Mouse (Mus musculus) testis, adult 2 months (tissue): ENCODE results near the gene E130308A19Rik. TPM values are rescaled to one million over a fixed set of nuclear protein-coding genes. Genes with fewer than 3 reads are reported as not detected.

Experiments
- H3K27ac ChIP-seq: fragments of 200-500 bp; 2 replicates; pipeline ENCODE4 v1.5.1; 2012; ENCODE audit warnings: low read depth, low read length; ENCODE audit not compliant: control insufficient read depth, insufficient read depth
- H3K27me3 ChIP-seq: fragments of 200-500 bp; 2 replicates; pipeline ENCODE4 v1.6.1; 2012; ENCODE audit warnings: mild to moderate bottlenecking, low read length, moderate library complexity; ENCODE audit not compliant: control insufficient read depth, insufficient read depth
- H3K36me3 ChIP-seq: fragments of 200-500 bp; 2 replicates; pipeline ENCODE4 v1.6.1; 2012; ENCODE audit warnings: mild to moderate bottlenecking, low read length; ENCODE audit not compliant: control insufficient read depth, insufficient read depth
- H3K4me1 ChIP-seq: fragments of 200-500 bp; 2 replicates; pipeline ENCODE4 v1.6.1; 2012; ENCODE audit warnings: low read length; ENCODE audit not compliant: control insufficient read depth, insufficient read depth
- H3K4me3 ChIP-seq: fragments of 200-500 bp; 2 replicates; pipeline ENCODE4 v1.5.1; 2012; ENCODE audit warnings: low read depth, mild to moderate bottlenecking, low read length, moderate library complexity, mixed read lengths; ENCODE audit not compliant: control insufficient read depth
- CTCF ChIP-seq: fragments of 200-500 bp; IDR thresholded peaks from 2 replicates; pipeline ENCODE4 v1.5.1; 2012; ENCODE audit warnings: low read depth, mild to moderate bottlenecking, inconsistent platforms, low read length, moderate library complexity; ENCODE audit not compliant: control insufficient read depth, insufficient read depth, insufficient replicate concordance
- POLR2A ChIP-seq: fragments of 200-500 bp; IDR thresholded peaks from 2 replicates; pipeline ENCODE4 v1.6.1; 2012; ENCODE audit warnings: low read depth, mild to moderate bottlenecking, inconsistent platforms, low read length, moderate library complexity; ENCODE audit not compliant: control insufficient read depth
- polyA plus RNA-seq: library from polyadenylated mRNA; depleted of rRNA; stranded (reverse); fragments of >200 nt; gene quantifications from 2 replicates; pipeline ENCODE4 v1.2.3, GENCODE M21; 2012

Gene E130308A19Rik
- polyA plus RNA-seq, 1 experiment, result 6.7 TPM

GRCm38 (mm10) chr4:59587872-59588226, 38.2 kb upstream of the E130308A19Rik start:
- Histone ChIP-seq H3K27ac (no peak overlapping the region), H3K4me1 (no peaks in the 10 kb centered on the region), H3K27me3 (no peaks in the 10 kb centered on the region), H3K4me3 (no peak overlapping the region), H3K36me3 (no peaks in the 10 kb centered on the region)
- TF ChIP-seq POLR2A (no peak), CTCF (no peak)

- Histone ChIP-seq H3K27ac (no peak overlapping the region), H3K27me3 (no peaks in the 10 kb centered on the region), H3K36me3 (no peaks in the 10 kb centered on the region), H3K4me1 (no peaks in the 10 kb centered on the region), H3K4me3 (no peak overlapping the region)
- TF ChIP-seq POLR2A, result no peak
- TF ChIP-seq CTCF, result no peak
These were observed 31.4 kb upstream of the E130308A19Rik start for GRCm38 (mm10) chr4:59594614-59595013.

GRCm38 (mm10) chr4:59596556-59596955, 29.5 kb upstream of the E130308A19Rik start:
- no peak overlapping the region for H3K27ac ChIP-seq
- no peaks in the 10 kb centered on the region for H3K36me3 ChIP-seq
- no peaks in the 10 kb centered on the region for H3K4me1 ChIP-seq
- TF ChIP-seq CTCF (no peak), POLR2A (no peak)
- no peak overlapping the region for H3K4me3 ChIP-seq
- H3K27me3 ChIP-seq, result no peaks in the 10 kb centered on the region

- Histone ChIP-seq H3K27ac (no peak overlapping the region), H3K27me3 (no peaks in the 10 kb centered on the region), H3K4me3 (no peak overlapping the region), H3K4me1 (no peaks in the 10 kb centered on the region), H3K36me3 (no peaks in the 10 kb centered on the region)
- TF ChIP-seq CTCF, result no peak
- no peak for TF ChIP-seq POLR2A
These were observed 23.3 kb upstream of the E130308A19Rik start for GRCm38 (mm10) chr4:59602704-59603103.

GRCm38 (mm10) chr4:59604892-59605291, 21.1 kb upstream of the E130308A19Rik start:
- TF ChIP-seq POLR2A (no peak), CTCF (no peak)
- Histone ChIP-seq H3K36me3 (no peaks in the 10 kb centered on the region), H3K27ac (no peak overlapping the region), H3K4me1 (no peaks in the 10 kb centered on the region), H3K27me3 (no peaks in the 10 kb centered on the region), H3K4me3 (no peak overlapping the region)

- TF ChIP-seq CTCF (no peak), POLR2A (no peak)
- Histone ChIP-seq H3K4me3 (no peak overlapping the region), H3K4me1 (no peaks in the 10 kb centered on the region), H3K27ac (no peak overlapping the region), H3K36me3 (no peaks in the 10 kb centered on the region), H3K27me3 (no peaks in the 10 kb centered on the region)
These were observed 20.5 kb upstream of the E130308A19Rik start for GRCm38 (mm10) chr4:59605501-59605900.

GRCm38 (mm10) chr4:59610411-59610810, 15.6 kb upstream of the E130308A19Rik start:
- Histone ChIP-seq H3K36me3 (no peaks in the 10 kb centered on the region), H3K4me3 (no peak overlapping the region), H3K27ac (no peak overlapping the region), H3K4me1 (no peaks in the 10 kb centered on the region), H3K27me3 (no peaks in the 10 kb centered on the region)
- TF ChIP-seq POLR2A (no peak), CTCF (no peak)

GRCm38 (mm10) chr4:59614986-59615385, 11.0 kb upstream of the E130308A19Rik start:
- no peaks in the 10 kb centered on the region for H3K4me1 ChIP-seq
- H3K27ac ChIP-seq, result no peak overlapping the region
- TF ChIP-seq CTCF (no peak), POLR2A (no peak)
- no peaks in the 10 kb centered on the region for H3K36me3 ChIP-seq
- no peak overlapping the region for H3K4me3 ChIP-seq
- no peaks in the 10 kb centered on the region for H3K27me3 ChIP-seq
